Mouse (Mus musculus): ENCODE results near the gene Drd4.

Drd4 gene

DNA sequence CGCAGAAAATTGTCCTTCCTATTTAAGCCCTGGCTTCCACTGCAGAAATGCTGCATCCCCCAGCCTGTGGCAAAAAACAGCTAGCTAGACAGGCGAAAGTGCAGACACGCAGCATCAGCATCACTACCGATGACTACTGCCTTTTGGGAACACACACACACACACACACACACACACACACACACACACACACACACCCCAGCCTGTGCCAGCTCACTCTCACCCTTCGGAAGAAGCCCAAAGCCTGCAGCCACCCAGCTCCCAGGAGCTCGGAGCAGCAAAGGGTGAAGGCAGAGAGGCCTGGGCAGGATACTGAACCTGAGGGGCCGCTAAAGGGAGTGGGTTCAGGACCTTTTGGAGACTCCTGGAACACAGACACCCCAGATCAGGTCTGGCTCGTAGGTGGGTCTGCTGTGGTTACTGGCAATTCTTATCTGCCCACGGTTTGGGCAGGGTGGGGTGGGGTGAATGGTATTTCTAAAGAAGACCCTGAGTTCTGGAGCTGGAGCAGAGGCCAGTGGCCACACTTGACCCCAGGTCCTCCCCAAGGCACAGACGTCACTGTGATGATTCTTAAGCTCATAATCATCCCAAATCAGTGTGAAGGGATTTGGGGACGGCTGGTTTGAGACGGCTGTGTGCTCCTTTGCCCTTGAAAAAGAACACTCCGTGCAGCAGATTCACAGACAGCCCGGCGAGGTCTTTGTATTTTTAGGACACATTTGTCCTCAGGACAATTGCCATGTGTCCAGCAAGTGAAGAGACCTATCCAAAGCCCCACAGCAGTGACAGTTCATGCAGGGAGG, 980 bp downstream of the Drd4 start:
- DNase-seq (ENCODE audit: low read depth, low spot score): no peak

GRCm38 (mm10) chr7:141293852-141294471, 2.2 kb downstream of the Drd4 start:
- DNase-seq (ENCODE audit: low read depth, low spot score): no peak

GRCm38 (mm10) chr7:141294479-141294878, 2.7 kb downstream of the Drd4 start:
- DNase-seq (ENCODE audit: low read depth, low spot score): no peak

DNA sequence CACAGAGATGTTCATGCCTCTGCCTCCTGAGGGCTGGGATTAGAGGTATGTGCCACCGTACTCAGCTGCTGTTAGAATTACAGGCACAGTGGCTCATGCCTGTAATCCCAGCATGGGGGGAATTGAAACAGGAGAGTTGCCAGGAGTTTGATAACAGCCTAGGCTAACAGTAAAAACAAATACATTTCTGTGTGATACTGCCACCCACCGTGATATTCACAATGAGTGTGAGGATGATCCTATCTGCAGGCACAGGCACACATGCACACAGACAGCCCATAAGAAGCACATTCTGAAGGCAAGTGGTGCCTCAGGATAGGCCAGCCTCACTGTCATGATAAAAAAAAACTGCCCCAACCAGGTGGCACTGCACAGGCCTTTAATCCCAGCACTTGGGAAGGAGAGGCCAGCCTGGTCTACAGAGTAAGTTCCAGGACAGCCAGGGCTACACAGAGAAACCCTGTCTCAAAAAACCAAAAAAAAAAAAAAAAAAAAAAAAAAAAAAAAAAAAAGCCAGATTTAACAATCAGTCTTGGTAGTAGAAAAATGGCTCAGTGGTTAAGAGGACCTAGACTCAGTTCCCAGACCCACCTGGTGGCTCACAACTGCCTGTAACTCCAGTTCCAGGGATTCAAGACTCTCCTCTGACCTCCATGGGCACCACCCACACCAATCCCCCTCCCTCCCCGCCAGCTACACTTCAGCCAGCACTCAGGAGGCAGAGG, 6.3 kb downstream of the Drd4 start:
- DNase-seq (ENCODE audit: low read depth, low spot score): no peak

DNA sequence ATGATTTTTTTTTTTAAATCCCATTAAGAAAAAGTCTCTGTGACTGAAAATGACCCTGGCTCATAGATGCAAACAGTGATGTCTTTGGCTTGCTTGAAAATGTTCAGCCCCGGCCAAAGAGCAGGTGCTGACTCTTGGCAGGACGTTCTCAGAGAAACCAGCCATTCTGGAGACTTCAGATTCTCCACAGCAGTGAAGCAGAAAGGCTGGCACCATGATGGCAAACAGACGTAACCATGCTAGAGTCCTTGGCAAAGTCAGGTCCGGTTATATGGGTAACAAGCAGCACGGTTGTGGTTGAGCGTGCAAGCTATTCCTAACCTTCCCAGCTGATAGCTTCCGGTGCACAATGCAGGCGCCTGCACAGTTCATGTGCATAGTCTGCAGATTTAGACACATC, 7.4 kb downstream of the Drd4 start:
- DNase-seq (ENCODE audit: low read depth, low spot score): no peak

- DNase-seq (ENCODE audit: low read depth, low spot score): no peak
Measured at GRCm38 (mm10) chr7:141301386-141301785, 9.6 kb downstream of the Drd4 start.

DNA sequence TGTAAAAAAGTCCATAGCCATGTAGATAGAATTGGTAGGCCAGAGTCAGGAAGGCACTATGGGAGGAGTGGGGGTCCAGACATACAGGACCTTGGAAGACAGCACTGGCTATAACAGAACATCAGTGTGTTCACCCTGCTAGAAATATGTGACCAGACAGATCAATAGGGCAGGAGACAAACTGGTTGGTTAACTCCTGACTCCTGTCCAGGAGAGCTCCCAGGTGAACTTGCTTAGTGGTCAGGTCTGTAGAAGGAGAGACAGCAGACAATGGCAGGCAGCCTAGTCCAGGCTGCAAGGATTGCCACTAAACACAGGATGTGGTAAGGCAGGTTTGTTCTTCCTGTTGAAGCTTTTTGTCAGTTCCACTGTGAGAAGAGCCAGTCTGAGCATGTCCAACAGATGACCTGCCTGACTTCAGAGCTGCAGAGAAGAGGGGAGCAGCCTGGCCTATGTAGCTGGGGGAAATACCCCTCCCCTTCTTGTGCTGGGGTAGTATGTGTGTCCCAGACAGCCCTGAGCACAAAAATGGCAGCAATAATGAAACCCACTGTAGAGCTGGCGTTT, 11.0 kb downstream of the Drd4 start:
- no peak for DNase-seq (ENCODE audit: low read depth, low spot score)

GRCm38 (mm10) chr7:141304537-141304936, 12.7 kb downstream of the Drd4 start:
- no peak for DNase-seq (ENCODE audit: low read depth, low spot score)

DNA sequence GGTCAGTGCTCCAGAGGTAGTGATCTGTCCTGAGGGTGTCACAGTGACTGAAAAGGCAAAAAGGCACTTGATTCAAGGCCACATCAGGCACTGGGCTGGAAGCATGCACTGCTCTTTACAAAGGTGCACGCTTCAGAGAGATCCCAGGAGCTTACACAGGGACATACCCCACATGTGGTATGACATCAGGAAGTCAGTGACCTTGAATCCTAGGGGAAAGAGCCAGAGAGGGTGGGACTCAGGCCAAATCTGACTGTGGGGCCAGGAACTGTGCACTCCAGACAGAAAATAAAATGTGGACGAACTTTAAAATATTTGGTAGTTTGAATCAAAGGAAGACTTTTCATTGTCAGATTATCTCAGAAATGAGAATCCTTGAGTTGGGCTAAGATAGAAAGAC, 22.6 kb downstream of the Drd4 start:
- DNase-seq (ENCODE audit: low read depth, low spot score): no peak

GRCm38 (mm10) chr7:141315076-141315475, 23.3 kb downstream of the Drd4 start:
- no peak for DNase-seq (ENCODE audit: low read depth, low spot score)

- no peak for DNase-seq (ENCODE audit: low read depth, low spot score)
Measured at GRCm38 (mm10) chr7:141315974-141316373, 24.2 kb downstream of the Drd4 start.

DNA sequence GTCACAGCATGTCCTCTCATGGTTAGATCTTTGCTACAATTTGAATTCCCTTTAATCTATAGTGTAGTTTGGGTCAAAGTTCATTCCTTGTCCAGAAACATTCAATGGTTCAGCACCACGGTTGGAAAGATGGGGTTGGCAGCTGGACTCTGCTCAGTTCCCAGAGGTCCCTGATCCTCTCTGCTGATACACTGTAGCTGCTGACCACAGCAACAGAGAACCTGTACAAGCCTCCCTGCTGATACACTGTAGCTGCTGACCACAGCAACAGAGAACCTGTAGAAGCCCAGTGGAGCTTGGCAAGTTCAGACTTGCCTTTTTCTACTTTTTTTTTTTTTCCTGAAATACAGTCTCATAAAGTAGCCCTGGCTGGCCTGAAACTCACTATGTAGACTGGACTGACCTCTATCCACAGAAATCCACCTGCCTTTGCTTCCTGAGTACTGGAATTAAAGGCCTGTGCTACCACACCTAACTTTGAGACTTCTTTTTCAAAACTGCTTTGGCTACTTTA, 25.9 kb downstream of the Drd4 start:
- DNase-seq (ENCODE audit: low read depth, low spot score): no peak

- no peak for DNase-seq (ENCODE audit: low read depth, low spot score)
Measured at GRCm38 (mm10) chr7:141319446-141319845, 27.6 kb downstream of the Drd4 start.

- no peak for DNase-seq (ENCODE audit: low read depth, low spot score)
Measured at GRCm38 (mm10) chr7:141324686-141325085, 32.9 kb downstream of the Drd4 start.

DNA sequence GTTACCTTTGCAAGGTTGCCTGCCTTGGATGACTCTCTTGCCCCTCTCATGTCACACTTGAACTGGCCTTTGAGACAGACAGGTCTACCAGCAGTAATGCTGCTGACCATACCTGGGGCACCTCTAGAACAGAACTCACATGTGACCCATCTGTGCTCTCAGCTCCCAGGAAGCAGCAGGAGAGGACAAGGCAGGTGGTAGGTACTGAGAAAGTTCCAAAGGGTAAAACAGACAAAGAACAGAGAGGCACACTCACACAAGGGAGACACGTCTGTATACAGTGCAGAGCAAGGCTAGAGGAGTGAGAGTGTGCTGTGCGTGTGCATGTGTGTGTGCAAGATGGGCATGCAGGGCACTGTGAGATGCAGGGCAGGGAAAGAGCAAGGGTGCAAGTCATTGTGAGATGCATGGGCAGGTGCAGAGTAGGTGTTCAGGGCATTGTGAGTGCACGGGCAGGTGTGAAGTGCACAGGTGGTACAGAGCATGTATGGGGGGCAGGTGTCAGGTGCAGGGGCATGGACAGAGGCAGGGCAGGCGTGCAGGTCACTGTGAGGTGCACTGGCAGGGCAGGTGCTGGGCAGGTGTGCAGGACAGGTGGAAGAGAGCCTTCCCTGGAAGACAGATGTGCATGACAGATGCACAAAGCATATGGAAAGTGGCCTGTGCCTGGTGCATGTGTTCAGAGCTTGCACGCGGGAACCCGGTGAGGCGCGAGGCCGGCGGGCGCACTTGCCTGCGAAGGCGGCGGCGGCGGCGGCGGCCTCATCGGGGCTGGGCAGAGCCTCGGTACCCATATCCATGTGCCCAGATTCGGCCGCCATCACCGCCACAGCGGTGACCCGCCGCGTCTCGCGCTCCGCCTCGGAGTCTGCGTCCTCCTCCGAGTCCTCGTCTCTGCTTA, 35.0 kb downstream of the Drd4 start:
- peak; percentile 13 for DNase-seq (ENCODE audit: low read depth, low spot score)

DNA sequence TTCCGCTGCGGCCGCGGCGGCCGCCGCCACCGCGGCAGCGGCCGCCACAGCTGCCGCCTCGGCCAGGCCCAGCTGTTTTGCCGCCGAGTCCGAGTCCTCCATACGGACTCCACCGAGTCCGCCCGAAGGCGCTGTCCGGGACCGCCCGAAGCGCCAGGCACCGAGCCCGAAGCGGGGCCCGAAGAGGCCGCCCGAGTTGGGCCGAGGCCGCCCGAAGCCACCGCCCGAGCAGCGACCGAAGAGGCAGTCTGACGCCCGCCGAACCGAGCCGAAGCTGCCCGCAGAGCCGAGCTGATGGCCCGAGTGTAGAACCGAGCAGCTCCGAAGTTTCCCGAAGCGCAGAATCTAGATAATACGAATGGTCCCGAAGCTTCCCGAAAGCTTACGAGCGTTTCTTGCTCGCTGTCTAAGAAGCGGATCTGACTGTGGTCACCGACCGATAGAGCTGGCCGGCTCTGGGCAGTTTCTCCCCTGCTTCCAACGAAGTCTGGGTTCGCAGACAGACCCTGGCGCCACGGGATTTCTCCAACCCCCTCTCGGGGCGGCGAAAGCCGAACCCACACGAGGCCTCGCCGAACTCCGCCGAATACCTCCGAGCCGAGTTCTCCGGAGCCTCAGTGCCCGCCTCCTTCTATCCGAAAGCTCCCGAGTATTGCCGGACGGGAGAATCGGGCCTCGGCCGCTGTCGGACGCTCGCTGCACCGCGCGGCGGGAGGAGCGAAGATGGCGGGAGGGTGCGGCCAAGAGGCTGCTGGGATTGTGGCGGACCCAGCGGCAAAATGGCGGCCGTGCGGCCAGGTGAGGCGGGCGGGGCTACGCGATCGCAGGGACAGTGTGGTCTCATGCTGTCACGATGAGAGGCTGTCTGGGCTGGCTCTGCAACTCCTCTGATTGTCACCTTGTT, 35.9 kb downstream of the Drd4 start, which contains the start of the genes Deaf1 and Tmem80:
TSS of gene Deaf1 (minus strand) at position 222 of the 904 bp plus-strand sequence.
TSS of gene Tmem80 (plus strand) at position 271 of the 904 bp plus-strand sequence.
- DNase-seq (ENCODE audit: low read depth, low spot score): peak; percentile 96

DNA sequence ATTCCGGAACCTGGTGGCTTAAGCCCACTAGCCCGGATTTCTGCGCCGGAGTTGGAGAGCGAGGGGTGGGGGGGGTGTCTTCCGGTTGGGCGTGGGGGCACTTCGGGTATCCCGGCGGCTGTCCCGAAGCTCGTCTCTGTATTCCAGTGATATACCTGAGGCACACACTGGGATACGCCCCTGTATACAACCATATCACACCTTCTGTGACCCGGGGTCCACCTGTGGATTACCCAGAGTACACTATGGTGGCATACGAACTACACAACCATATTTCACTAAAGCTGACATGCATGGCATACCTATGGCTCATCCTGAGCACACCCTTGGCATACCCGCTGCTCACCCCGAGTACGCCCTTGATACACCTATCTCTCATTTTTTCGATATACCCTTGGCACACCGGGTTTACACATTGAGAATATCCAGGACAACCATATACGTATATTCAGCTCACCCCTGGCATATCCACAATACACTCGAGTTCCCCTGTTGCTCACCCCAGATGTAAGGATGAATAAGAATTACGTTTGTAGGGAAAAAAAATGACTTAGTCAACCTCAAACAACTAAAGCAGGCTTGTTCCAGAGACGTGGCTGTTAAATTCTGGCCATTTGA, 36.7 kb downstream of the Drd4 start:
- DNase-seq (ENCODE audit: low read depth, low spot score): no peak

DNA sequence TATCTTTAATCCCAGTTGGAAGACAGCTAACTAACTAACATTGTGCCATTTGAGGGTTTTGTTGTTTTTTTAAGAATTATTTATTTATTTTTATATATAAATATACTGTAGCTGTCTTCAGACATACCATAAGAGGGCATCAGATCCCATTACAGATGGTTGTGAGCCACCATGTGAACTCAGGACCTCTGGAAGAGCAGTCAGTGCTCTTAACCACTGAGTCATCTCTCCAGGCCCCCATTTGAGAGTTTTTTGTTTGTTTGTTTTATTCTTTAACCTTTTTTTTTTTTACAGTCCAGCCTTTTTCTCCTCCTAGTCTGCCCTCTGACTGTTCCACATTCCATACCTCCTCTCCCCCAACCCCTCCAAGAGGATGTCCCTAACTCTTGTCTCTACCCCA, 38.9 kb downstream of the Drd4 start:
- no peak for DNase-seq (ENCODE audit: low read depth, low spot score)

DNA sequence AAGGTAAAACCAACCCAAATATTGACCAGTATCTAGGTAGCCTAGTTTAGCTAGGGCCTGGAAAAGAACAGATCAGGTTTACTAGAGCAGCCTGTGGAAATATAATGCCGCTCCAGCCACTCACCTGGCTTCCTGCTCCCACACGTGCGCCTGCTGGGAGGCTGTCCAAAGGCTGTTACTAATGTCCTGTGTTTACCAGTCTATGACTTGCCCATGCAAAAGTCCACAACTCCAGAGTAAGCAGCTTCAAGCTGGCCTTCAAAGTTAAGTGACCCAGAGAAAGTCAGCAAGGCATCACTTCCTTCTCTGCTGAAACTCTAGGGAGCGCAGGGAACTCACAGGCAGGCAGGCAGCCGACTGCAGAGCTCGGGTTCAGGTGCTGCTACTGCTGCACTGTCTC, 40.2 kb downstream of the Drd4 start:
- DNase-seq (ENCODE audit: low read depth, low spot score): no peak
